Mouse (Mus musculus) forebrain, embryonic 12.5 days (tissue): Measurements from ENCODE around the gene 3100002H09Rik. TPM values are rescaled to one million over a fixed set of nuclear protein-coding genes. Genes with fewer than 3 reads are reported as not detected.

Experiments
- ATAC-seq: fragments of 200-750 bp; cut with Nextera tagmentation; 2 replicates; pipeline ENCODE4 v1.8.0; 2017; ENCODE audit warnings: moderate TSS enrichment; ENCODE audit not compliant: low FRiP score
- H3K27ac ChIP-seq: fragments of 300-500 bp; sonication (generic); 2 replicates; pipeline ENCODE4 v1.5.1; 2016; ENCODE audit warnings: mild to moderate bottlenecking
- H3K27me3 ChIP-seq: fragments of 300-500 bp; sonication (generic); 2 replicates; pipeline ENCODE4 v1.6.1; 2016; ENCODE audit warnings: mild to moderate bottlenecking
- H3K36me3 ChIP-seq: fragments of 300-500 bp; sonication (generic); replicated peaks from 2 replicates; pipeline ENCODE4 v1.6.1; 2016; ENCODE audit warnings: mild to moderate bottlenecking
- H3K4me1 ChIP-seq: fragments of 300-500 bp; sonication (generic); 2 replicates; pipeline ENCODE4 v1.6.1; 2016
- H3K4me2 ChIP-seq: fragments of 300-500 bp; sonication (generic); 2 replicates; pipeline ENCODE4 v1.6.1; 2016; ENCODE audit warnings: mild to moderate bottlenecking, moderate library complexity
- H3K4me3 ChIP-seq: fragments of 300-500 bp; sonication (generic); replicated peaks from 2 replicates; pipeline ENCODE4 v1.5.1; 2016; ENCODE audit warnings: mild to moderate bottlenecking
- H3K9ac ChIP-seq: fragments of 300-500 bp; sonication (generic); 2 replicates; pipeline ENCODE4 v1.6.1; 2016; ENCODE audit warnings: mild to moderate bottlenecking
- H3K9me3 ChIP-seq: fragments of 300-500 bp; sonication (generic); 2 replicates; pipeline ENCODE4 v1.6.1; 2016
- WGBS: fragments of 180-500 bp; shearing (Covaris S2); methylation state at CpG from one replicate; pipeline ENCODE4 v1.1.7; 2016; 5-methylcytosine and 5-hydroxymethylcytosine counted together
- polyA plus RNA-seq: library from polyadenylated mRNA; unstranded; fragments of >200 nt; fragmentation: Nextera tagmentation; extraction: Ambion mirVana; gene quantifications from 2 replicates; pipeline ENCODE4 v1.2.1, GENCODE M21; 2016

3100002H09Rik gene
- polyA plus RNA-seq, 1 experiment from 2014 or later, result 0.74 TPM

GRCm38 (mm10) chr4:124575269-124575954, 35.2 kb downstream of the 3100002H09Rik start:
- no peaks in the 10 kb centered on the region for H3K36me3 ChIP-seq
- under 1% methylated on average over 61 of the region's 61 CpGs for WGBS
- peaks cover 66% of the 10 kb centered on the region for H3K27me3 ChIP-seq
- peak overlapping the region; percentile 53; the same call in 1 of the 2 replicates for H3K27ac ChIP-seq
- peaks cover 32% of the 10 kb centered on the region for H3K4me1 ChIP-seq
- H3K9ac ChIP-seq, result peak overlapping the region; percentile 72
- H3K4me3 ChIP-seq, result peak overlapping the region; percentile 54
- peak; percentile 28; the same call in 1 of the 2 replicates for ATAC-seq
- H3K9me3 ChIP-seq, result no peaks in the 10 kb centered on the region
- H3K4me2 ChIP-seq, result peak overlapping the region; percentile 98

- Histone ChIP-seq H3K9ac (no peak overlapping the region), H3K27me3 (peaks cover 68% of the 10 kb centered on the region), H3K4me2 (no peak overlapping the region), H3K36me3 (no peaks in the 10 kb centered on the region), H3K27ac (no peak overlapping the region), H3K4me3 (no peak overlapping the region), H3K4me1 (peaks cover 42% of the 10 kb centered on the region), H3K9me3 (no peaks in the 10 kb centered on the region)
- 65% methylated on average over 4 of the region's 4 CpGs for WGBS
- ATAC-seq, result no peak
Measured at GRCm38 (mm10) chr4:124573586-124573985, 37.0 kb downstream of the 3100002H09Rik start.

GRCm38 (mm10) chr4:124570977-124571376, 39.6 kb downstream of the 3100002H09Rik start:
- Histone ChIP-seq H3K4me2 (no peak overlapping the region), H3K9ac (no peak overlapping the region), H3K36me3 (no peaks in the 10 kb centered on the region), H3K27ac (no peak overlapping the region), H3K4me1 (peaks cover 39% of the 10 kb centered on the region), H3K4me3 (no peak overlapping the region), H3K27me3 (peaks cover 63% of the 10 kb centered on the region), H3K9me3 (no peaks in the 10 kb centered on the region)
- whole genome bisulfite sequencing, result 66% methylated on average over 9 of the region's 9 CpGs
- ATAC-seq, result no peak

- H3K9me3 ChIP-seq, result no peaks in the 10 kb centered on the region
- no peak overlapping the region for H3K27ac ChIP-seq
- H3K36me3 ChIP-seq, result no peaks in the 10 kb centered on the region
- no peak overlapping the region for H3K4me3 ChIP-seq
- peaks cover 56% of the 10 kb centered on the region for H3K27me3 ChIP-seq
- ATAC-seq, result no peak
- H3K4me2 ChIP-seq, result no peak overlapping the region
- WGBS, result 14% methylated on average over 7 of the region's 7 CpGs
- H3K4me1 ChIP-seq, result peaks cover 26% of the 10 kb centered on the region
- no peak overlapping the region for H3K9ac ChIP-seq
Measured at GRCm38 (mm10) chr4:124569661-124570060, 40.9 kb downstream of the 3100002H09Rik start.

GRCm38 (mm10) chr4:124563371-124563770, 47.2 kb downstream of the 3100002H09Rik start:
- Histone ChIP-seq H3K36me3 (no peaks in the 10 kb centered on the region), H3K9me3 (no peaks in the 10 kb centered on the region), H3K4me3 (no peak overlapping the region), H3K27me3 (peaks cover 17% of the 10 kb centered on the region), H3K4me1 (peaks cover 26% of the 10 kb centered on the region), H3K4me2 (no peak overlapping the region), H3K9ac (no peak overlapping the region), H3K27ac (no peak overlapping the region)
- no peak for ATAC-seq
- 40% methylated on average over 2 of the region's 2 CpGs for WGBS

- 57% methylated on average over 7 of the region's 7 CpGs for WGBS
- H3K27me3 ChIP-seq, result 0 out of 2 replicates have a peak, but pooled peaks cover 12% of the 10 kb centered on the region
- H3K4me3 ChIP-seq, result no peak overlapping the region
- no peaks in the 10 kb centered on the region for H3K36me3 ChIP-seq
- peak overlapping the region; percentile 50; the same call in 1 of the 2 replicates for H3K27ac ChIP-seq
- peaks cover 26% of the 10 kb centered on the region for H3K4me1 ChIP-seq
- H3K4me2 ChIP-seq, result no peak overlapping the region
- ATAC-seq, result 0 out of 2 replicates have a peak, but pooled peaks have one; percentile 23
- no peaks in the 10 kb centered on the region for H3K9me3 ChIP-seq
- 0 out of 2 replicates have a peak overlapping the region, but pooled peaks have one; percentile 17 for H3K9ac ChIP-seq
Measured at GRCm38 (mm10) chr4:124562721-124563120, 47.9 kb downstream of the 3100002H09Rik start.

Other genes with a start within 250 kb of the 3100002H09Rik start
- 16.0 and 21.6 TPM in 2 replicates for gene Pou3f1, start 46.0 kb upstream of the 3100002H09Rik start, polyA plus RNA-seq
- 63.8 and 64.0 TPM in 2 replicates for gene Utp11, start 82.8 kb upstream of the 3100002H09Rik start, polyA plus RNA-seq
- gene Fhl3, start 89.9 kb upstream of the 3100002H09Rik start, polyA plus RNA-seq, result 2.2 TPM in 2 replicates
- 203 and 204 TPM in 2 replicates for gene Sf3a3, start 104.0 kb upstream of the 3100002H09Rik start, polyA plus RNA-seq
- 23.8 and 31.9 TPM in 2 replicates for gene Inpp5b, start 131.0 kb upstream of the 3100002H09Rik start, polyA plus RNA-seq
- 13.6 and 17.4 TPM in 2 replicates for gene Mtf1, start 191.3 kb upstream of the 3100002H09Rik start, polyA plus RNA-seq
- gene Yrdc, start 239.9 kb upstream of the 3100002H09Rik start, polyA plus RNA-seq, result 45.0 and 48.5 TPM in 2 replicates
- 60.1 and 64.9 TPM in 2 replicates for gene 1110065P20Rik, start 240.4 kb upstream of the 3100002H09Rik start, polyA plus RNA-seq